19 mouse cellular contexts compared by ENCODE assay signal in the genomic region with DNA sequence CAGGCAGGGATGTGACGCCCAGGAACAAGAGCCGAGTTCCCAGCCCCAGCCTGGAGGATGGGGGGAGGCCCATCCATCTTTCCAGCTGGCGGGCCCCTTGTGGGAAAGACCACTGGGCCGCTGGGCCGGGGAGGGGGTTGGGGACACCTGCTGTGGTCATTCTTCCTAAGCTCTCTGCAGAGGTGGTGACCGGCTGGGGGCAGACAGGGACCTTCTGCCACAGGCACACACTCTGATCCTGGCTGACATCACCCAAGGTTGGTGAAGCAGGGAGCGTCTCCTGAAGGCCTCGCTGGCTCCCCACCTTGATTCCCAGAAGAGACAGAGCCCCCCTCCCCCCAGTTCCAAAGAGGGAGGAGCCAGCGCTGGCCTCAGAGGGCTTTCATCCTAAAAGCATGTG. TPM values are rescaled to one million over a fixed set of nuclear protein-coding genes. Genes with fewer than 3 reads are reported as not detected.
A peak's percentile ranks its signal among the peaks of the same experiment; 100 is the strongest.
DNase-seq lines count a peak whose midpoint lies in the region; ATAC-seq lines count a peak whose summit lies in the region.
"Had no signal": no experiment of that assay in that cellular context is flagged by ENCODE, and none has a peak within 500 bp of the region (broad histone marks: within the 10 kb centered on the region; RNA-seq: fewer than 3 reads in every experiment).

No protein-coding gene starts in this region.

- peak; percentile 46 for DNase-seq in hindbrain, embryonic 11.5 days (ENCODE audit: low spot score)
- DNase-seq in embryo, embryonic 10.5 days (ENCODE audit: low spot score) = peak; percentile 73
- peak; percentile 62 for DNase-seq in neural tube, embryonic 11.5 days (ENCODE audit: low spot score)
- DNase-seq in left cerebral cortex, postnatal 10 days (ENCODE audit: extremely low spot score in 1 of 2, low spot score in 2 of 2) = no peak
- no peak for DNase-seq in heart, postnatal 14 days
- DNase-seq: cerebellum, adult 2 months; heart, adult 11 months; right cerebral cortex, postnatal 14 days had no signal

- peak; percentile 22; the same call in 1 of the 2 replicates for ATAC-seq in hindbrain, embryonic 11.5 days (ENCODE audit: low FRiP score)
- no peak for ATAC-seq in hindbrain, embryonic 16.5 days
- 0 out of 2 replicates have a peak, but pooled peaks have one; percentile 24 for ATAC-seq in embryonic facial prominence, embryonic 15.5 days (ENCODE audit: insufficient number of reproducible peaks, low FRiP score, low TSS enrichment, low read depth)
- ATAC-seq in neural tube, embryonic 11.5 days (ENCODE audit: insufficient read depth, low FRiP score, low TSS enrichment) = peak; percentile 75
- ATAC-seq: forebrain, embryonic 15.5 days; intestine, postnatal 0 days had no signal

- 0 out of 2 replicates have a peak, but pooled peaks cover 6% of the 10 kb centered on the region for H3K4me1 ChIP-seq in hindbrain, embryonic 11.5 days (replicated peaks; ENCODE audit: control insufficient read depth, insufficient read depth, low read length)
- H3K4me1 ChIP-seq in hindbrain, embryonic 16.5 days (ENCODE audit: control insufficient read depth, insufficient read depth, low read depth, low read length) = no peaks in the 10 kb centered on the region
- H3K4me1 ChIP-seq in embryonic facial prominence, embryonic 15.5 days = no peaks in the 10 kb centered on the region
- H3K4me1 ChIP-seq in neural tube, embryonic 11.5 days (ENCODE audit: control insufficient read depth, insufficient read depth, low read length) = peaks cover 7% of the 10 kb centered on the region
- H3K4me1 ChIP-seq: forebrain, embryonic 15.5 days had no signal

- intact Hi-C loops in left cerebral cortex, postnatal 10 days (cut with DNase I) = no loop called here
- intact Hi-C loops in heart, postnatal 14 days (cut with DNase I) = no loop called here

- no peaks in the 10 kb centered on the region for H3K36me3 ChIP-seq in hindbrain, embryonic 11.5 days (ENCODE audit: control insufficient read depth, insufficient read depth, low read length)
- H3K36me3 ChIP-seq in hindbrain, embryonic 16.5 days (ENCODE audit: control insufficient read depth, insufficient read depth, low read length) = no peaks in the 10 kb centered on the region
- no peaks in the 10 kb centered on the region for H3K36me3 ChIP-seq in embryonic facial prominence, embryonic 15.5 days
- no peaks in the 10 kb centered on the region for H3K36me3 ChIP-seq in neural tube, embryonic 11.5 days (ENCODE audit: control insufficient read depth, insufficient read depth, low read length)
- H3K36me3 ChIP-seq: forebrain, embryonic 15.5 days had no signal

- 6% methylated on average over 9 of the region's 9 CpGs for WGBS in hindbrain, embryonic 11.5 days
- 2% methylated on average over 9 of the region's 9 CpGs for WGBS in hindbrain, embryonic 16.5 days
- 7% methylated on average over 9 of the region's 9 CpGs for WGBS in embryonic facial prominence, embryonic 15.5 days
- 1% methylated on average over 9 of the region's 9 CpGs for WGBS in neural tube, embryonic 11.5 days

- no peaks in the 10 kb centered on the region for H3K27me3 ChIP-seq in hindbrain, embryonic 11.5 days (ENCODE audit: control insufficient read depth, insufficient read depth, low read length)
- peaks cover 2% of the 10 kb centered on the region; the same call in 1 of the 2 replicates for H3K27me3 ChIP-seq in hindbrain, embryonic 16.5 days (replicated peaks; ENCODE audit: control insufficient read depth, insufficient read depth, low read length)
- no peaks in the 10 kb centered on the region; the same call in 1 of the 2 replicates for H3K27me3 ChIP-seq in embryonic facial prominence, embryonic 15.5 days
- no peaks in the 10 kb centered on the region for H3K27me3 ChIP-seq in neural tube, embryonic 11.5 days (ENCODE audit: control insufficient read depth, insufficient read depth, low read length)
- H3K27me3 ChIP-seq: forebrain, embryonic 15.5 days had no signal

- no peak overlapping the region for H3K9ac ChIP-seq in hindbrain, embryonic 11.5 days (ENCODE audit: low read depth, low read length)
- no peak overlapping the region for H3K9ac ChIP-seq in hindbrain, embryonic 16.5 days (ENCODE audit: low read depth, low read length)
- no peak overlapping the region for H3K9ac ChIP-seq in embryonic facial prominence, embryonic 15.5 days
- H3K9ac ChIP-seq in neural tube, embryonic 11.5 days (ENCODE audit: low read length) = peak overlapping the region; percentile 29
- H3K9ac ChIP-seq: forebrain, embryonic 15.5 days had no signal

- no peak overlapping the region for H3K4me2 ChIP-seq in hindbrain, embryonic 11.5 days (replicated peaks; ENCODE audit: low read depth, low read length)
- no peak overlapping the region for H3K4me2 ChIP-seq in hindbrain, embryonic 16.5 days (ENCODE audit: low read length)
- H3K4me2 ChIP-seq in embryonic facial prominence, embryonic 15.5 days (replicated peaks) = no peak overlapping the region
- H3K4me2 ChIP-seq in neural tube, embryonic 11.5 days (ENCODE audit: low read depth) = no peak overlapping the region; the same call in 1 of the 2 replicates
- H3K4me2 ChIP-seq: forebrain, embryonic 15.5 days had no signal

- no peaks in the 10 kb centered on the region for H3K9me3 ChIP-seq in hindbrain, embryonic 11.5 days (ENCODE audit: control insufficient read depth, low read length)
- H3K9me3 ChIP-seq in hindbrain, embryonic 16.5 days (ENCODE audit: control insufficient read depth, low read length) = no peaks in the 10 kb centered on the region
- H3K9me3 ChIP-seq in embryonic facial prominence, embryonic 15.5 days (replicated peaks) = no peaks in the 10 kb centered on the region
- no peaks in the 10 kb centered on the region for H3K9me3 ChIP-seq in neural tube, embryonic 11.5 days (ENCODE audit: control insufficient read depth, low read length)
- H3K9me3 ChIP-seq: forebrain, embryonic 15.5 days had no signal

- H3K4me3 ChIP-seq in hindbrain, embryonic 11.5 days (ENCODE audit: low read depth, low read length) = no peak overlapping the region
- H3K4me3 ChIP-seq in hindbrain, embryonic 16.5 days (ENCODE audit: low read length) = no peak overlapping the region
- no peak overlapping the region for H3K4me3 ChIP-seq in embryonic facial prominence, embryonic 15.5 days (replicated peaks)
- H3K4me3 ChIP-seq in neural tube, embryonic 11.5 days (ENCODE audit: low read depth, low read length) = no peak overlapping the region
- H3K4me3 ChIP-seq: forebrain, embryonic 15.5 days had no signal

- H3K27ac ChIP-seq in hindbrain, embryonic 11.5 days (ENCODE audit: low read depth, low read length) = no peak overlapping the region
- no peak overlapping the region for H3K27ac ChIP-seq in hindbrain, embryonic 16.5 days (ENCODE audit: low read depth, low read length)
- no peak overlapping the region; the same call in 1 of the 2 replicates for H3K27ac ChIP-seq in embryonic facial prominence, embryonic 15.5 days (replicated peaks)
- 0 out of 2 replicates have a peak overlapping the region, but pooled peaks have one; percentile 44 for H3K27ac ChIP-seq in neural tube, embryonic 11.5 days (ENCODE audit: low read depth, low read length)
- H3K27ac ChIP-seq: forebrain, embryonic 15.5 days had no signal

RNA-seq across cellular contexts. Expression of gene Tas1r2, which starts 44.4 kb away (rescaled TPM):
- not detected in 2 replicates for polyA plus RNA-seq in hindbrain, embryonic 11.5 days (2014; fragmentation: Nextera tagmentation; extraction: Ambion mirVana)
- polyA plus RNA-seq in hindbrain, embryonic 16.5 days (2015; fragmentation: Nextera tagmentation; extraction: Ambion mirVana) = not detected in 2 replicates
- polyA plus RNA-seq in embryonic facial prominence, embryonic 15.5 days (2015; fragmentation: Nextera tagmentation; extraction: Ambion mirVana) = 0.07 TPM in 1 of 2 replicates, not detected in the other
- not detected in 2 replicates for polyA plus RNA-seq in neural tube, embryonic 11.5 days (2014; fragmentation: Nextera tagmentation; extraction: Ambion mirVana)
- not detected for total RNA-seq in left cerebral cortex, postnatal 10 days (2021)
- not detected for total RNA-seq in heart, postnatal 14 days (2021)
- total RNA-seq: layer of hippocampus, adult 8-10 months; liver, adult 2 months; megakaryocyte-erythroid progenitor cell, adult 5-6 weeks; MEL had no signal
- polyA plus RNA-seq: cerebellum, adult 2 months; forebrain, embryonic 15.5 days; heart, postnatal 0 days; intestine, postnatal 0 days; lung, embryonic 16.5 days; thymus, postnatal 0 days had no signal

Comparison
In these comparisons a context has a peak if more than half of its experiments do, and no peak if none do; other contexts are left out.
1. DNase-seq: peak in hindbrain, embryonic 11.5 days (single experiment), embryo, embryonic 10.5 days (single experiment) and neural tube, embryonic 11.5 days (single experiment); none in left cerebral cortex, postnatal 10 days (0 of 2) and heart, postnatal 14 days (0 of 2).